Mouse (Mus musculus): ENCODE results near the gene Chac1. TPM values are rescaled to one million over a fixed set of nuclear protein-coding genes. Genes with fewer than 3 reads are reported as not detected.

Chac1 gene
- 0.59 TPM for total RNA-seq (2023)

DNA sequence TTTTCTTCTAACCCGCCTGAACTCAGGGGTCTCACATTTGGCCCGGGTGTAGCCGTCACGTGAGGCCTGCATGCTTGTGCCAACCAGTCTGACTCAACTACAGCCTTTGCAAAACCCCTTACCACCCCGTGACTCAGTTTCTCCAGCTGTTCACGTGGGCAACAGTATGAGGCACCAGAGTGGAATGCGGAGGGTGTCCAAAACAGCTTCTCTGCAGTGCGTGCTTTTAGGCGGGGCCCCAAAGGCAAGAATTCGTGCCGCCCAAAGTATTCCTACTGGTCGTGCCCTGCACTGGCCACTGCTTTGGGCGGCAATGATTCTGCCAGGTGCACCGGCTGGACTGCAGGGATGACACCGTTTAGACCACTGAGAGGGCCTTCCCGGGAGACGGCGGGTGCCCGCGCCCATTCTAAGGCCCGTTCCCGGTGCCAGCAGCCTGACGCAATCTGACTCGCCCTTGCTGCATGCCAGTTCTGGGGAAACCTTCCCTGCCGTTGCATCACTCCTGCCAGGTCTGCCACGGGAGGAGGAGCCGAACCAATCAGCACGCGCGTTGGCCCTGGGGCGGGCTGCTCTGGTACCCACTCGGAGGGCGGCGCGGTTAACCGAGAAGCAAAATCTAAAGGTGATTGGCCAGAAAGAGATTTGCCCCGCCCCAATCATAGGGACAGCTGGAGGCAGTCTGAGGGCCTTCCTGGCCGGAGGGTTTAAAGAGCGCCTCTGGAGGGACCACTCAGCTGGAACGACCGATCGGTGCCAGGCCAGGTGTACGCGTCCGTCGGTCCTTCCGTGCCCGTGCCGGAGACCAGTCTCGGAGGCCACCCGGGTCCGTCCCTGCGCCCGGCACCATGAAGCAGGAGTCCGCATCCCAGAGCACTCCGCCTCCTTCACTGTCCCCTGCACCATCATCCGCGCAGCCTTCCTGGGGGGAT, at the start of gene Chac1:
Gene Chac1, plus strand, starts transcription at position 675 of the 932 bp plus-strand sequence.

DNA sequence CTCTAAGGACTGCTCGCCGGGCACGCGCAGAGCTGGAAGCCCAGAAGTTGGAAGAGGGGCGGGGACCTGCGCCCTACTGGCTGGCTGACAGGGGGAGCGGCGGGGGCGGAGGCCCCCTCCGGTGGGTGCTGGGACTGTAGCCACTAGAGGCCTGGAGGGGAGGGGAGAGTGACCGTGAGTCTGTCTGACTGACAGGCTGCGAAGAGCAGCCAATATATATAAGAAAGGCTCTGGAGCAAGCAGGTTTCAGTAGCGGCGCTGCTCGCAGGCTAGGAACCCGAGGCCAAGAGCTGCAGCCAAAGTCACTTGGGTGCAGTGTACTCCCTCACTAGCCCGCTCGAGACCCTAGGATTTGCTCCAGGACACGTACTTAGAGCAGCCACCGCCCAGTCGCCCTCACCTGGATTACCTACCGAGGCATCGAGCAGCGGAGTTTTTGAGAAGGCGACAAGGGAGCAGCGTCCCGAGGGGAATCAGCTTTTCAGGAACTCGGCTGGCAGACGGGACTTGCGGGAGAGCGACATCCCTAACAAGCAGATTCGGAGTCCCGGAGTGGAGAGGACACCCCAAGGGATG, 25.4 kb upstream of the Chac1 start, which contains the start of gene Dll4:
Gene Dll4, plus strand, starts transcription at position 217 of the 576 bp plus-strand sequence.

Other genes with a start within 250 kb of the Chac1 start
- gene Rad51, start 238.4 kb upstream of the Chac1 start, total RNA-seq (2023) = 1.1 TPM
- gene Rmdn3, start 194.2 kb upstream of the Chac1 start, total RNA-seq (2023) = 23.4 TPM
- not detected for gene Gchfr, start 183.5 kb upstream of the Chac1 start, total RNA-seq (2023)
- gene Gm14137, start 176.7 kb upstream of the Chac1 start, total RNA-seq (2023) = 0.30 TPM
- 32.5 TPM for gene Zfyve19, start 142.6 kb upstream of the Chac1 start, total RNA-seq (2023)
- gene Dnajc17, start 142.4 kb upstream of the Chac1 start, total RNA-seq (2023) = 22.2 TPM
- not detected for gene Ppp1r14d, start 121.3 kb upstream of the Chac1 start, total RNA-seq (2023)
- gene Spint1, start 113.9 kb upstream of the Chac1 start, total RNA-seq (2023) = 0.53 TPM
- gene Rhov, start 80.0 kb upstream of the Chac1 start, total RNA-seq (2023) = not detected
- gene Vps18, start 62.5 kb upstream of the Chac1 start, total RNA-seq (2023) = 23.3 TPM
- not detected for gene Dll4, start 25.4 kb upstream of the Chac1 start, total RNA-seq (2023)
- gene Ino80, start 126.5 kb downstream of the Chac1 start, total RNA-seq (2023) = 50.6 TPM
- gene Exd1, start 196.4 kb downstream of the Chac1 start, total RNA-seq (2023) = 0.24 TPM
- 68.5 TPM for gene Chp1, start 196.5 kb downstream of the Chac1 start, total RNA-seq (2023)